Mouse (Mus musculus) forebrain, embryonic 14.5 days (tissue): ENCODE measurements around the gene Bmpr2. TPM values are rescaled to one million over a fixed set of nuclear protein-coding genes. Genes with fewer than 3 reads are reported as not detected.
"Not testable (repeated sequence)": the region's sequence is repeated elsewhere in the genome, so short reads cannot be mapped to it uniquely, and the experiment has no call there.

Experiments
- ATAC-seq: fragments of 200-750 bp; cut with Nextera tagmentation; 2 replicates; pipeline ENCODE4 v1.8.0; 2017; ENCODE audit warnings: mild to moderate bottlenecking, moderate library complexity
- DNase-seq: peaks from one replicate; pipeline ENCODE4 v3.0.0-alpha.2; 2015; ENCODE audit warnings: low spot score
- H3K27ac ChIP-seq: fragments of 300-500 bp; sonication (generic); 2 replicates; pipeline ENCODE4 v1.5.1; 2014; ENCODE audit warnings: low read depth, mild to moderate bottlenecking, control low read depth, low read length, moderate library complexity
- H3K27me3 ChIP-seq: fragments of 300-500 bp; sonication (generic); replicated peaks from 2 replicates; pipeline ENCODE4 v1.6.1; 2014; ENCODE audit warnings: low read length, control low read depth, mixed read lengths; ENCODE audit not compliant: control insufficient read depth, insufficient read depth
- H3K36me3 ChIP-seq: fragments of 300-500 bp; sonication (generic); 2 replicates; pipeline ENCODE4 v1.6.1; 2014; ENCODE audit warnings: low read length, control low read depth; ENCODE audit not compliant: control insufficient read depth, insufficient read depth
- H3K4me1 ChIP-seq: fragments of 300-500 bp; sonication (generic); 2 replicates; pipeline ENCODE4 v1.6.1; 2014; ENCODE audit warnings: antibody characterized with exemption, low read length, control low read depth; ENCODE audit not compliant: control insufficient read depth, insufficient read depth
- H3K4me2 ChIP-seq: fragments of 300-500 bp; sonication (generic); 2 replicates; pipeline ENCODE4 v1.6.1; 2014; ENCODE audit warnings: mild to moderate bottlenecking, control low read depth, low read length
- H3K4me3 ChIP-seq: fragments of 300-500 bp; sonication (generic); 2 replicates; pipeline ENCODE4 v1.5.1; 2014; ENCODE audit warnings: low read depth, low read length, control low read depth
- H3K9ac ChIP-seq: fragments of 300-500 bp; sonication (generic); 2 replicates; pipeline ENCODE4 v1.6.1; 2014; ENCODE audit warnings: mild to moderate bottlenecking, low read length, control low read depth, moderate library complexity
- H3K9me3 ChIP-seq: fragments of 300-500 bp; sonication (generic); replicated peaks from 2 replicates; pipeline ENCODE4 v1.6.1; 2016; ENCODE audit warnings: low read length, control low read depth, mixed read lengths; ENCODE audit not compliant: control insufficient read depth
- WGBS: fragments of 180-500 bp; shearing (Covaris S2); extraction: QIAGEN DNeasy Blood & Tissue Kit; methylation state at CpG from one replicate; pipeline ENCODE4 v1.1.7; 2014; 5-methylcytosine and 5-hydroxymethylcytosine counted together
- polyA plus RNA-seq: library from polyadenylated mRNA; unstranded; fragments of >200 nt; fragmentation: Nextera tagmentation; extraction: Ambion mirVana; gene quantifications from 2 replicates; pipeline ENCODE4 v1.2.1, GENCODE M21; 2014

Bmpr2 gene
- polyA plus RNA-seq, 1 experiment from 2014 or later, result 14.0 TPM

DNA sequence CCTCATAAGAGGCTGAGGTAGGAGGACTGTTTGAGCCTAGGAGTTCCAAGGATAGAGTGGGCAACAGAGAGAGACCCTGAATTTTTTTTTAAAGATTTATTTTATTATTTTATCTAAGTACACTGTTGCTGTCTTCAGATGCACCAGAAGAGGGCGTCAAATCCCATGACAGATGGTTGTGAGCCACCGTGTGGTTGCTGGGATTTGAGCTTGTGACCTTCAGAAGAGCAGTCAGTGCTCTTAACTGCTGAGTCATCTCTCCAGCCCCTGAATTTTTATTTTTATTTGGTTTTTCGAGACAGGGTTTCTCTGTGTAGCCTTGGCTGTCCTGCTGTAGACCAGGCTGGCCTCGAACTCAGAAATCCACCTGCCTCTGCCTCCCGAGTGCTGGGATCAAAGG lies 13.5 kb upstream of the Bmpr2 start:
- H3K27ac ChIP-seq, H3K36me3 ChIP-seq, ATAC-seq, H3K27me3 ChIP-seq, H3K4me3 ChIP-seq, H3K9ac ChIP-seq, H3K4me2 ChIP-seq, H3K4me1 ChIP-seq, DNase-seq, H3K9me3 ChIP-seq: not testable (repeated sequence)
- WGBS, result 71% methylated on average over 5 of the region's 5 CpGs

DNA sequence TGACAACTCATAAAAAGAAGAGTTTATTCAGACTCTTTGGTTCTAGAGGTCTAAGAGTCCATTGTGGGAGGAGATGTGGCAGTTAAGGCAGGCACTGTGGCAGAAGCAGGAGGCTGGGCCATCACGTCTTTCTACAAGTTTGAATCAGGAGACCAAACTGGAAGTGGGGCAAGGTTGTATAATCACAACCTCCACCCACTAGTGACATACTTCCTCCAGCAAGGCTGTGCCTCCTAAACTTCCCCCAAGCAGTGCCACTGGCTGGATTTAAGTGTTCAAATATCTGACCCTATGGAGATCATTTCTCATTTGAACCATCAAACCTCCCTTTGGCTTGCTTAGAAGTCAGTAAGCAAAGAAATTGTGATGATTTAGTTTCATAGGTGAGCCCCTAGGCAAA lies 7.9 kb upstream of the Bmpr2 start:
- no peaks in the 10 kb centered on the region for H3K4me1 ChIP-seq
- H3K9me3 ChIP-seq, result no peaks in the 10 kb centered on the region
- WGBS, result 79% methylated on average over 1 of the region's 1 CpGs
- no peaks in the 10 kb centered on the region for H3K36me3 ChIP-seq
- H3K27me3 ChIP-seq, result no peaks in the 10 kb centered on the region
- ATAC-seq (no peak), DNase-seq (no peak)
- H3K9ac ChIP-seq, result no peak overlapping the region
- no peak overlapping the region for H3K27ac ChIP-seq
- no peak overlapping the region for H3K4me3 ChIP-seq
- H3K4me2 ChIP-seq, result no peak overlapping the region

DNA sequence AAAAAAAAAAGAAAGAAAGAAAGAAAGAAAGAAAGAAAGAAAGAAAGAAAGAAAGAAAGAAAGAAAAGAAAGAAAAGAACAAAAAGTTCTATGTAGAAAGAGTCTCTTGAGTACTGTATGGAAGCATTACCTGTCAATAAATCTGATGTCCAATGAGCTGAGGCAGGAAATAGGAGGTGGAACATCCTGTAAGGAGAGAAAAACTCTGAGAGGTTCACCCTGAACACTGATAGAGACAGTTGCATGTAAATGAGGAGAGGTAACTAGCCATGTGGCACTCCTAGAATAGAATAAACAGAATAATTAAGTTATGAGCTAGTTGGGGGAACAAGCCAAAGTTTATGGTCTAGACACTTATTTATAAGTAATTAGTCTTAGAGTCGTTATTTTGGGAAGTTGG lies 4.9 kb upstream of the Bmpr2 start:
- Histone ChIP-seq H3K27me3 (no peaks in the 10 kb centered on the region), H3K4me3 (no peak overlapping the region), H3K27ac (no peak overlapping the region), H3K4me1 (no peaks in the 10 kb centered on the region; the same call in 1 of the 2 replicates), H3K4me2 (no peak overlapping the region), H3K9me3 (no peaks in the 10 kb centered on the region), H3K9ac (no peak overlapping the region), H3K36me3 (no peaks in the 10 kb centered on the region)
- no peak for ATAC-seq
- WGBS, result 85% methylated on average over 1 of the region's 1 CpGs
- no peak for DNase-seq

DNA sequence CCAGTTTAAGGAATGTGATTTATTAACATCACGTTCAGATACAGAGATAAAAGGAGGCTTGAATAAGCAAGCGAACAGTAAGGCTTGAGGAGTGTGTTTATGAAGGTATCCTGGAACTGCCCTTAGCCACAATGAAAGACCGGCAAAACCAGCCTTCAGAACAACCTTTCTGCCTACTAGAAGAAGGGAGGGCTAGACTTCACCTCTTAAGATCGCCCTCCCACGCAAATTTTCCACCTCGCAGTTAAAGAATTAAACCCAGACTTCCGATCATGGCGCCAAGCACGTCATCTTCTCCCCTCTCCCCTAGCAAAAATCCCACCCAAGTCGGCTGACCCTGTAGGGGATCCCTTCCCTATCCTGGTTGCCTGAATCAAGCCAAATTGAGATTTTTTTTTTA lies 992 bp upstream of the Bmpr2 start:
- no peak for DNase-seq
- peak overlapping the region; percentile 97 for H3K27ac ChIP-seq
- WGBS, result 2% methylated on average over 10 of the region's 10 CpGs

DNA sequence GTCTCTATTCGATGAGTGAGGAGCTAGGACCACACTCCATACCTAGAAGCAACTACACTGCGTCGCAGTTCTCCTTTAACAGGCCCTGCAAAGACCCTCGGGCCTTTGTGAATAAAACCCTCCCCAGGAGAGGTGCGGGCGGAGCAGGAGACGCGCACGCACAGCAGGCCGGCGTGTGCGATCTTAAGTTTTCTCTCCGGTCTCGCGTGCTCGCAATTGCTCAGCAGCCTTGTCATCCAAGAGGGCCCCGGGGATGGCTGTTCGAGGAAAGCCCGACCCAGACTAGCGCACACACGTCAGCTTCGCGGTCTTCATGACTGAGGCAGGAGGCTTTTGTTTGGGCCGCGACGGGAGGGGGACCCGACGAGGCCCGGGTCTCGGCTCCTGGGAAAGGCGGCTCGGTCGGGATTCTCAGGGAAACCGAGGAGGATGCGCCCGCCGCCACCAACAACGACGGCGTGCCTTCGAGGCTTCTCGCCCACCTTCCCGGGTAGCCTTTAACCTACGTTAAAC lies 493 bp upstream of the Bmpr2 start:
- H3K4me3 ChIP-seq, result peak overlapping the region; percentile 88
- peak overlapping the region; percentile 97 for H3K27ac ChIP-seq
- whole genome bisulfite sequencing, result under 1% methylated on average over 44 of the region's 44 CpGs
- peak; percentile 78 for DNase-seq
- peaks cover under 1% of the 10 kb centered on the region; the same call in 1 of the 2 replicates for H3K36me3 ChIP-seq
- no peaks in the 10 kb centered on the region for H3K9me3 ChIP-seq
- H3K27me3 ChIP-seq, result no peaks in the 10 kb centered on the region
- peak overlapping the region; percentile 90 for H3K9ac ChIP-seq
- peak overlapping the region; percentile 88 for H3K4me2 ChIP-seq
- ATAC-seq, result peak; percentile 72
- H3K4me1 ChIP-seq, result peaks cover 11% of the 10 kb centered on the region

More for the DNA sequence above, 992 bp upstream of the Bmpr2 start:
- Histone ChIP-seq H3K4me3 (peak overlapping the region; percentile 88), H3K9ac (peak overlapping the region; percentile 90), H3K36me3 (no peaks in the 10 kb centered on the region), H3K4me2 (peak overlapping the region; percentile 88), H3K27me3 (no peaks in the 10 kb centered on the region), H3K4me1 (peaks cover 9% of the 10 kb centered on the region), H3K9me3 (no peaks in the 10 kb centered on the region)
- no peak for ATAC-seq

DNA sequence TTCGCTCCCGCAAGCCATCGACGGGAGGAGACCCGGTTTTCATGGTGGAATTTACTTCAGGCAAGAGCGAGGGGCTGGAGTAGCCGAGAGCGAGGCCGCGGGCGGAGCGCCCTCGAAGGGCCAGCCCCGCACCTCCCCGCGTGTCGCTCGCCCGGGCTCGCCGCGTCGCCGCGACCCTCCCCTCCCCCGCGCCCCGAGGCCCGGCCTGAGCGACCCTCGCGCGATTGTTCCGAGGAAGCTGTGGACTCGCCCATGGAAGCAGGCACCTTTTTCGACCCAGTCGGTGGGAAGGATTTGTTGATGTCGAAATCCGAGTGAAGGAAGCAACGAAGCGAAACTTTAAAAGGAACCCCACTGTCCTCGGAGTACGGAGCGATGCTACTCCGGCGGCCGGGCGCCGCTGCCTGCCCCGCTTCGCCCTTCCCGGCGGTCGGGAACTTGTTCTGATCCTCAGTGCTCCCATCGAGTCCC lies 616 bp downstream of the Bmpr2 start:
- peak overlapping the region; percentile 88 for H3K4me3 ChIP-seq
- peak overlapping the region; percentile 97 for H3K27ac ChIP-seq
- ATAC-seq (peak; percentile 65), DNase-seq (peak; percentile 59)
- WGBS, result under 1% methylated on average over 54 of the region's 55 CpGs
- H3K4me1 ChIP-seq, result peaks cover 15% of the 10 kb centered on the region
- H3K36me3 ChIP-seq, result peaks cover 3% of the 10 kb centered on the region; the same call in 1 of the 2 replicates
- peak overlapping the region; percentile 88 for H3K4me2 ChIP-seq
- no peaks in the 10 kb centered on the region for H3K9me3 ChIP-seq
- peak overlapping the region; percentile 90 for H3K9ac ChIP-seq
- no peaks in the 10 kb centered on the region for H3K27me3 ChIP-seq

DNA sequence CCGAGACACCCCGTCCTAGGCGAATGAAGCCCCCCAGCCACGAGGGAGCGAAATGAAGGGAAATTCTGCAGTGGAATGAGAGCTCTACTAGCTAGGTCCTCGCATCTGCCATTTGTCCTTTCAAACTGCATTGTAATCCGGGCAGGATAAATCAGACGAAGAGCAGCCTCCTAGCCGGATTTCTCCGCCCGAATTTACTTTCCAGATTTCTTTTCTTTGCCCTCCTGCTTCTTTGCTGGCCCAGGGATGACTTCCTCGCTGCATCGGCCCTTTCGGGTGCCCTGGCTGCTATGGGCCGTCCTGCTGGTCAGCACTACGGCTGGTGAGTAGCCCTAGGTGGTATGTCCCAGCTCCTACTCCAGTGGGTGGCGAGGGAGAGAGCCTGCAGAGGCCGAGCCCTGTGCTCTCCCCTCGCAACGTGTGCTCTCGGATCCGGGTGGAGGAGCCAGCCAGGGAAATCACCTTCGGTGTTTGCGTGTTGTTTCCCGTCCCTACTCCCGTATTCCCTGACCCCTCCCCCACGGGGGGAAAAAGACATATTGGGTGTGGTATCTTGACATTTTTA lies 1.3 kb downstream of the Bmpr2 start:
- H3K36me3 ChIP-seq, result peaks cover 3% of the 10 kb centered on the region; the same call in 1 of the 2 replicates
- peak overlapping the region; percentile 90 for H3K9ac ChIP-seq
- peak overlapping the region; percentile 97 for H3K27ac ChIP-seq
- H3K4me3 ChIP-seq, result peak overlapping the region; percentile 88
- peak; percentile 50 for DNase-seq
- WGBS, result 0% methylated on average over 27 of the region's 27 CpGs
- H3K27me3 ChIP-seq, result no peaks in the 10 kb centered on the region
- peaks cover 15% of the 10 kb centered on the region for H3K4me1 ChIP-seq
- ATAC-seq, result no peak
- peak overlapping the region; percentile 88 for H3K4me2 ChIP-seq
- no peaks in the 10 kb centered on the region for H3K9me3 ChIP-seq

DNA sequence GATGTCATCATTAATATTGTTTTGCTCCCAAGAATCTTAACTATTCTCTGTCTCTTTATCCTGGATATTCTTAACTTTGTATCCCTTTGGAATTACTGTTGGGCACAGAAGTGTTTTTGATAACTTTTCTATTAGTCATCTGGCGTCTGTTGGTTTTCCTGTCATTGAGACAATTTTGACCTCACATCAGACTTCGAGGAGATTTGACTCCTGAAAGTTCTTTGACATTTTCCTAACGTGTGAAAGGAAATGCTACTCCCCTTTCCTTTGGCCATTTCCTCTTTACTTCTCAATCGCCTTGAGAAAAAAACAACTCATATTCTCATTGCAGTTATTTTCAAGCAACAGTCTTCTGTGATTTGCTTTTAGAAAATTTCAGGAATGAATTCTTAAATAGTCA lies 2.1 kb downstream of the Bmpr2 start:
- DNase-seq (no peak), ATAC-seq (no peak)
- 3% methylated on average over 4 of the region's 4 CpGs for WGBS
- Histone ChIP-seq H3K9me3 (no peaks in the 10 kb centered on the region), H3K27me3 (no peaks in the 10 kb centered on the region), H3K4me2 (peak overlapping the region; percentile 88), H3K4me3 (peak overlapping the region; percentile 88), H3K4me1 (peaks cover 15% of the 10 kb centered on the region), H3K27ac (no peak overlapping the region), H3K36me3 (peaks cover 3% of the 10 kb centered on the region; the same call in 1 of the 2 replicates), H3K9ac (peak overlapping the region; percentile 56; the same call in 1 of the 2 replicates)

DNA sequence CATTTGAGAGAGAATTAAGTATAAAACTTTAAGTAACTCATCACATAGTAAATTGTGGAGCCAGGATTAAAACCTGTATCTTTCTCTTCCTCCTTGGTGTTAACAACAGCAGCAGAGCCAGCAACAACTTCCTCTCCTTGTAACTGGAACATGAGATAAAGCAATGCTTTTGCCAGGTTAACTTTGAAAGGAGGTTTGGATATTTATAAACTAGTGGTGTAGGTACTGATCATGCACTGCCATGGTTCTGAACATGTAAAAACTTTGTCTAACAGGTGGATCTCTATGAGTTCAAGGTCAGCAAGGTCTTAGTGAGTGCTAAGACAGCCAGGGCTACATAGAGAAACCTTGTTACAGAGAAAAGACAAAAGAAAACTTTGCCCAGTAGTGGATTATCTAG lies 3.4 kb downstream of the Bmpr2 start:
- peak overlapping the region; percentile 68 for H3K4me2 ChIP-seq
- DNase-seq (no peak), ATAC-seq (no peak)
- H3K27me3 ChIP-seq, result no peaks in the 10 kb centered on the region
- H3K9ac ChIP-seq, result peak overlapping the region; percentile 41
- H3K9me3 ChIP-seq, result no peaks in the 10 kb centered on the region
- H3K36me3 ChIP-seq, result peaks cover 3% of the 10 kb centered on the region; the same call in 1 of the 2 replicates
- H3K27ac ChIP-seq, result no peak overlapping the region
- H3K4me1 ChIP-seq, result peaks cover 18% of the 10 kb centered on the region
- H3K4me3 ChIP-seq, result peak overlapping the region; percentile 29
